Mouse (Mus musculus) embryonic facial prominence, embryonic 12.5 days (tissue): ENCODE results near the gene Sh3bgrl3. TPM values are rescaled to one million over a fixed set of nuclear protein-coding genes. Genes with fewer than 3 reads are reported as not detected.
"Not testable (repeated sequence)": the region's sequence is repeated elsewhere in the genome, so short reads cannot be mapped to it uniquely, and the experiment has no call there.

Experiments used
- ATAC-seq: fragments of 200-750 bp; cut with Nextera tagmentation; 2 replicates; pipeline ENCODE4 v1.8.0; 2017; ENCODE audit not compliant: insufficient number of reproducible peaks, insufficient read depth, low FRiP score, low TSS enrichment
- H3K27ac ChIP-seq: fragments of 300-500 bp; sonication (generic); 2 replicates; pipeline ENCODE4 v1.5.1; 2016; ENCODE audit warnings: mild to moderate bottlenecking
- H3K27me3 ChIP-seq: fragments of 300-500 bp; sonication (generic); 2 replicates; pipeline ENCODE4 v1.6.1; 2016; ENCODE audit warnings: mild to moderate bottlenecking, moderate library complexity
- H3K36me3 ChIP-seq: fragments of 300-500 bp; sonication (generic); 2 replicates; pipeline ENCODE4 v1.6.1; 2016; ENCODE audit warnings: mild to moderate bottlenecking
- H3K4me1 ChIP-seq: fragments of 300-500 bp; sonication (generic); 2 replicates; pipeline ENCODE4 v1.6.1; 2016
- H3K4me2 ChIP-seq: fragments of 300-500 bp; sonication (generic); replicated peaks from 2 replicates; pipeline ENCODE4 v1.6.1; 2016; ENCODE audit warnings: mild to moderate bottlenecking, moderate library complexity
- H3K4me3 ChIP-seq: fragments of 300-500 bp; sonication (generic); 2 replicates; pipeline ENCODE4 v1.5.1; 2016; ENCODE audit warnings: mild to moderate bottlenecking
- H3K9ac ChIP-seq: fragments of 300-500 bp; sonication (generic); 2 replicates; pipeline ENCODE4 v1.6.1; 2016; ENCODE audit warnings: mild to moderate bottlenecking, moderate library complexity
- H3K9me3 ChIP-seq: fragments of 300-500 bp; sonication (generic); 2 replicates; pipeline ENCODE4 v1.6.1; 2016; ENCODE audit warnings: mild to moderate bottlenecking, moderate library complexity
- WGBS: fragments of 180-500 bp; shearing (Covaris S2); methylation state at CpG from one replicate; pipeline ENCODE4 v1.1.7; 2016; 5-methylcytosine and 5-hydroxymethylcytosine counted together
- polyA plus RNA-seq: library from polyadenylated mRNA; unstranded; fragments of >200 nt; fragmentation: Nextera tagmentation; extraction: Ambion mirVana; gene quantifications from 2 replicates; pipeline ENCODE4 v1.2.1, GENCODE M21; 2016

Gene Sh3bgrl3
- polyA plus RNA-seq, result 345 and 360 TPM in 2 replicates

GRCm38 (mm10) chr4:134128221-134128982 is at the start of gene Sh3bgrl3:
Gene Sh3bgrl3, minus strand, starts transcription at chr4:134128789.
- H3K36me3 ChIP-seq, result peaks cover 20% of the 10 kb centered on the region; the same call in 1 of the 2 replicates
- peak within 1 kb of the TSS; percentile 85 for H3K27ac ChIP-seq
- H3K9me3 ChIP-seq, result no peaks in the 10 kb centered on the region
- H3K4me3 ChIP-seq, result peak within 1 kb of the TSS; percentile 87
- peak within 1 kb of the TSS; percentile 84 for H3K4me2 ChIP-seq
- H3K4me1 ChIP-seq, result peaks cover 22% of the 10 kb centered on the region
- under 1% methylated on average over 49 of the region's 50 CpGs for WGBS
- H3K27me3 ChIP-seq, result no peaks in the 10 kb centered on the region
- peak within 1 kb of the TSS; percentile 83 for H3K9ac ChIP-seq
- peak; percentile 91 for ATAC-seq

- no peak for ATAC-seq
- H3K36me3 ChIP-seq, result no peaks in the 10 kb centered on the region
- no peaks in the 10 kb centered on the region for H3K27me3 ChIP-seq
- no peak overlapping the region for H3K4me2 ChIP-seq
- H3K27ac ChIP-seq, result no peak overlapping the region
- no peak overlapping the region for H3K4me3 ChIP-seq
- H3K9ac ChIP-seq, result no peak overlapping the region
- H3K9me3 ChIP-seq, result no peaks in the 10 kb centered on the region
- no peaks in the 10 kb centered on the region for H3K4me1 ChIP-seq
- WGBS, result 91% methylated on average over 3 of the region's 3 CpGs
Measured at GRCm38 (mm10) chr4:134172391-134172790, 43.8 kb upstream of the Sh3bgrl3 start.

GRCm38 (mm10) chr4:134166906-134167305 is 38.3 kb upstream of the Sh3bgrl3 start:
- Histone ChIP-seq H3K9ac (no peak overlapping the region), H3K4me2 (no peak overlapping the region), H3K9me3 (no peaks in the 10 kb centered on the region), H3K36me3 (peaks cover 6% of the 10 kb centered on the region; the same call in 1 of the 2 replicates), H3K27ac (no peak overlapping the region), H3K4me1 (no peaks in the 10 kb centered on the region), H3K27me3 (no peaks in the 10 kb centered on the region), H3K4me3 (no peak overlapping the region)
- ATAC-seq, result no peak
- WGBS, result 87% methylated on average over 3 of the region's 3 CpGs

- Histone ChIP-seq H3K4me3 (no peak overlapping the region), H3K36me3 (peaks cover 6% of the 10 kb centered on the region; the same call in 1 of the 2 replicates), H3K27me3 (no peaks in the 10 kb centered on the region), H3K9me3 (no peaks in the 10 kb centered on the region), H3K4me2 (no peak overlapping the region), H3K9ac (no peak overlapping the region), H3K4me1 (no peaks in the 10 kb centered on the region), H3K27ac (no peak overlapping the region)
- no peak for ATAC-seq
- WGBS, result 89% methylated on average over 3 of the region's 3 CpGs
Measured at GRCm38 (mm10) chr4:134165548-134166465, 37.2 kb upstream of the Sh3bgrl3 start.

GRCm38 (mm10) chr4:134165024-134165423 is 36.4 kb upstream of the Sh3bgrl3 start:
- 58% methylated on average over 6 of the region's 6 CpGs for WGBS

GRCm38 (mm10) chr4:134164591-134164990 is 36.0 kb upstream of the Sh3bgrl3 start:
- Histone ChIP-seq H3K4me1 (no peaks in the 10 kb centered on the region), H3K27ac (no peak overlapping the region), H3K27me3 (no peaks in the 10 kb centered on the region), H3K4me3 (no peak overlapping the region), H3K4me2 (no peak overlapping the region), H3K9ac (no peak overlapping the region), H3K36me3 (peaks cover 6% of the 10 kb centered on the region; the same call in 1 of the 2 replicates), H3K9me3 (no peaks in the 10 kb centered on the region)
- WGBS, result 87% methylated on average over 5 of the region's 6 CpGs
- ATAC-seq, result no peak

More at GRCm38 (mm10) chr4:134165024-134165423, 36.4 kb upstream of the Sh3bgrl3 start:
- H3K4me1 ChIP-seq, result no peaks in the 10 kb centered on the region
- no peak overlapping the region for H3K4me2 ChIP-seq
- no peak overlapping the region for H3K9ac ChIP-seq
- ATAC-seq, result no peak
- peaks cover 6% of the 10 kb centered on the region; the same call in 1 of the 2 replicates for H3K36me3 ChIP-seq
- H3K9me3 ChIP-seq, result no peaks in the 10 kb centered on the region
- no peak overlapping the region for H3K27ac ChIP-seq
- H3K4me3 ChIP-seq, result no peak overlapping the region
- no peaks in the 10 kb centered on the region for H3K27me3 ChIP-seq

- H3K9ac ChIP-seq, H3K27me3 ChIP-seq, H3K9me3 ChIP-seq, H3K36me3 ChIP-seq, H3K4me1 ChIP-seq, H3K27ac ChIP-seq, ATAC-seq: not testable (repeated sequence)
- H3K4me3 ChIP-seq, result peak overlapping the region; percentile 47
- H3K4me2 ChIP-seq, result peak overlapping the region; percentile 51
- WGBS, result 5% methylated on average over 30 of the region's 30 CpGs
Measured at GRCm38 (mm10) chr4:134160071-134160470, 31.5 kb upstream of the Sh3bgrl3 start.

- Histone ChIP-seq H3K27me3 (no peaks in the 10 kb centered on the region), H3K4me2 (no peak overlapping the region), H3K4me1 (no peaks in the 10 kb centered on the region; the same call in 1 of the 2 replicates), H3K9me3 (no peaks in the 10 kb centered on the region), H3K9ac (no peak overlapping the region), H3K27ac (no peak overlapping the region), H3K36me3 (peaks cover 11% of the 10 kb centered on the region), H3K4me3 (no peak overlapping the region)
- WGBS, result 80% methylated on average over 6 of the region's 6 CpGs
- ATAC-seq, result no peak
Measured at GRCm38 (mm10) chr4:134158774-134159173, 30.2 kb upstream of the Sh3bgrl3 start.

- no peak overlapping the region for H3K4me2 ChIP-seq
- no peak overlapping the region for H3K9ac ChIP-seq
- 85% methylated on average over 2 of the region's 2 CpGs for WGBS
- peaks cover 18% of the 10 kb centered on the region for H3K36me3 ChIP-seq
- H3K9me3 ChIP-seq, result no peaks in the 10 kb centered on the region
- ATAC-seq, result no peak
- no peak overlapping the region for H3K4me3 ChIP-seq
- H3K27me3 ChIP-seq, result no peaks in the 10 kb centered on the region
- no peaks in the 10 kb centered on the region; the same call in 1 of the 2 replicates for H3K4me1 ChIP-seq
- H3K27ac ChIP-seq, result no peak overlapping the region
Measured at GRCm38 (mm10) chr4:134157558-134157957, 29.0 kb upstream of the Sh3bgrl3 start.

GRCm38 (mm10) chr4:134156744-134157143 is 28.2 kb upstream of the Sh3bgrl3 start:
- no peaks in the 10 kb centered on the region for H3K9me3 ChIP-seq
- H3K27ac ChIP-seq, result no peak overlapping the region
- no peak overlapping the region for H3K9ac ChIP-seq
- no peaks in the 10 kb centered on the region for H3K27me3 ChIP-seq
- H3K4me1 ChIP-seq, result no peaks in the 10 kb centered on the region; the same call in 1 of the 2 replicates
- H3K36me3 ChIP-seq, result peaks cover 21% of the 10 kb centered on the region
- no peak overlapping the region for H3K4me2 ChIP-seq
- H3K4me3 ChIP-seq, result no peak overlapping the region
- no peak for ATAC-seq
- 17% methylated on average over 8 of the region's 8 CpGs for WGBS

GRCm38 (mm10) chr4:134155961-134156465 is 27.4 kb upstream of the Sh3bgrl3 start:
- Histone ChIP-seq H3K36me3 (peaks cover 28% of the 10 kb centered on the region), H3K9ac (no peak overlapping the region), H3K27ac (no peak overlapping the region), H3K9me3 (no peaks in the 10 kb centered on the region), H3K4me3 (no peak overlapping the region), H3K4me1 (no peaks in the 10 kb centered on the region; the same call in 1 of the 2 replicates), H3K27me3 (no peaks in the 10 kb centered on the region), H3K4me2 (no peak overlapping the region)
- ATAC-seq, result no peak
- 87% methylated on average over 10 of the region's 10 CpGs for WGBS
